Mouse (Mus musculus): ENCODE results near the gene Bag6.

- no peak for TF ChIP-seq CTCF (IDR thresholded peaks at IDR 0.05; ENCODE audit: control insufficient read depth, insufficient read depth, insufficient read length)
- TF ChIP-seq CEBPB (IDR thresholded peaks at IDR 0.05; ENCODE audit: low read depth), result no peak
- no peak for TF ChIP-seq USF1 (IDR thresholded peaks at IDR 0.05; ENCODE audit: low read depth)
Observed at GRCm38 (mm10) chr17:35140490-35140996, 5.6 kb downstream of the Bag6 start.
